In the genomic region with DNA sequence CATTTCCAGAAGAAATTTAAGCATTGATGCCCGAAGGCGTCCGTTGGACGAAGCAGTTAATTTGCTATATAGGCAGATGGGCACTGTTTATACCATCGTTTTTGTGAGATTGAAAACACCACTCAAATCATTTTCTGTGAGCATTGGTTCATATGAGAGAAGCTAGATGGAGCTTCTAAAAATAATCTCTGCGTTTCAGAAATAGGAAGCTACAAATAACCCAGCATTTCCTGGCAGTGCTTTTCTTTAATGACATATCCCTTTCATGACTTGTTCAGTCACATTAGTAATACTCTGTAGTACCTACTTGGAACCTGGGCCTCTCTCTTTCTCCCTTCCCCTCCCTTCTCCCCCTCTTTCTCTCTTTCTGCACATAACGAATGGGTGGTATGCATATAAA, we compare ENCODE assay signal across 8 mouse cellular contexts. TPM values are rescaled to one million over a fixed set of nuclear protein-coding genes. Genes with fewer than 3 reads are reported as not detected.
DNase-seq lines count a peak whose midpoint lies in the region; ATAC-seq and TF ChIP-seq lines count a peak whose summit lies in the region.

No protein-coding gene starts in this region.

- H3K9ac ChIP-seq in heart, embryonic 13.5 days: peak overlapping the region; percentile 96
- H3K9ac ChIP-seq in ES-Bruce4 (ENCODE audit: low read depth, poor library complexity, severe bottlenecking): peak overlapping the region; percentile 58
- H3K9ac ChIP-seq in forebrain, embryonic 15.5 days (replicated peaks): peak overlapping the region; percentile 90
- peak overlapping the region; percentile 90 for H3K9ac ChIP-seq in liver, embryonic 16.5 days (ENCODE audit: low read depth, low read length)

- intact Hi-C loops in heart, postnatal 25 days (cut with DNase I): loop anchor here (2.0 kb wide), 1 partner anchor 36 kb away; a partner anchor contains a TSS

- peaks cover 18% of the 10 kb centered on the region for H3K36me3 ChIP-seq in heart, embryonic 13.5 days
- H3K36me3 ChIP-seq in ES-Bruce4 (ENCODE audit: control insufficient read depth, insufficient read depth, low read length, poor library complexity, severe bottlenecking): no peaks in the 10 kb centered on the region
- H3K36me3 ChIP-seq in forebrain, embryonic 15.5 days: peaks cover 11% of the 10 kb centered on the region
- no peaks in the 10 kb centered on the region for H3K36me3 ChIP-seq in liver, embryonic 16.5 days (ENCODE audit: control insufficient read depth, insufficient read depth)

- H3K4me1 ChIP-seq in heart, embryonic 13.5 days: peaks cover 10% of the 10 kb centered on the region
- H3K4me1 ChIP-seq in ES-Bruce4 (ENCODE audit: control insufficient read depth, insufficient read depth, low read length): no peaks in the 10 kb centered on the region
- H3K4me1 ChIP-seq in forebrain, embryonic 15.5 days: peaks cover 25% of the 10 kb centered on the region
- H3K4me1 ChIP-seq in liver, embryonic 16.5 days (ENCODE audit: control insufficient read depth, low read depth, low read length): peaks cover 2% of the 10 kb centered on the region

- TF ChIP-seq CTCF in ES-Bruce4 (IDR thresholded peaks at IDR 0.05; ENCODE audit: low read depth, low read length): no peak

- peak overlapping the region; percentile 84 for H3K4me2 ChIP-seq in heart, embryonic 13.5 days
- peak overlapping the region; percentile 77 for H3K4me2 ChIP-seq in forebrain, embryonic 15.5 days (replicated peaks)
- H3K4me2 ChIP-seq in liver, embryonic 16.5 days (ENCODE audit: low read depth, low read length): peak overlapping the region; percentile 83

- peaks cover 18% of the 10 kb centered on the region for H3K27me3 ChIP-seq in heart, embryonic 13.5 days (replicated peaks)
- no peaks in the 10 kb centered on the region for H3K27me3 ChIP-seq in ES-Bruce4 (ENCODE audit: control insufficient read depth, insufficient read depth, low read length, poor library complexity, severe bottlenecking)
- H3K27me3 ChIP-seq in forebrain, embryonic 15.5 days: peaks cover 13% of the 10 kb centered on the region
- peaks cover 6% of the 10 kb centered on the region for H3K27me3 ChIP-seq in liver, embryonic 16.5 days (ENCODE audit: control insufficient read depth, insufficient read depth, low read depth, low read length)

- ATAC-seq in heart, embryonic 13.5 days (ENCODE audit: extremely low read depth, insufficient number of reproducible peaks, low FRiP score, low TSS enrichment): no peak
- no peak for ATAC-seq in forebrain, embryonic 15.5 days (replicated peaks)
- no peak for ATAC-seq in liver, embryonic 16.5 days (ENCODE audit: low read depth)

- no peak for DNase-seq in heart, postnatal 25 days (ENCODE audit: low spot score)
- DNase-seq in gastrocnemius, adult 8-10 months (ENCODE audit: low spot score in 2 of 2): no peak
- no peak for DNase-seq in cerebellum, postnatal 25 days
- DNase-seq in natural killer cell, adult 2 months (ENCODE audit: low spot score in 2 of 2): no peak

- H3K9me3 ChIP-seq in heart, embryonic 13.5 days: no peaks in the 10 kb centered on the region
- H3K9me3 ChIP-seq in ES-Bruce4 (replicated peaks; ENCODE audit: control insufficient read depth, insufficient read depth, low read length, poor library complexity, severe bottlenecking): no peaks in the 10 kb centered on the region
- no peaks in the 10 kb centered on the region for H3K9me3 ChIP-seq in forebrain, embryonic 15.5 days
- H3K9me3 ChIP-seq in liver, embryonic 16.5 days (replicated peaks; ENCODE audit: control insufficient read depth, low read length): no peaks in the 10 kb centered on the region

- peak overlapping the region; percentile 93 for H3K4me3 ChIP-seq in heart, embryonic 13.5 days
- peak overlapping the region; percentile 98 for H3K4me3 ChIP-seq in ES-Bruce4 (ENCODE audit: low read depth, low read length)
- H3K4me3 ChIP-seq in forebrain, embryonic 15.5 days: peak overlapping the region; percentile 82
- peak overlapping the region; percentile 89 for H3K4me3 ChIP-seq in liver, embryonic 16.5 days (ENCODE audit: low read depth, low read length)

- TF ChIP-seq EP300 in ES-Bruce4 (IDR thresholded peaks at IDR 0.05; ENCODE audit: insufficient read depth, low read depth, low read length): no peak

- no peak for TF ChIP-seq POLR2A in ES-Bruce4 (IDR thresholded peaks at IDR 0.05; ENCODE audit: insufficient read depth, low read length)

- peak overlapping the region; percentile 95; the same call in 1 of the 2 replicates for H3K27ac ChIP-seq in heart, embryonic 13.5 days (replicated peaks)
- no peak overlapping the region for H3K27ac ChIP-seq in ES-Bruce4 (ENCODE audit: insufficient read depth, low read length)
- peak overlapping the region; percentile 94 for H3K27ac ChIP-seq in forebrain, embryonic 15.5 days (replicated peaks)
- no peak overlapping the region for H3K27ac ChIP-seq in liver, embryonic 16.5 days (ENCODE audit: low read length)

- WGBS in heart, embryonic 13.5 days: 30% methylated on average over 7 of the region's 7 CpGs
- 34% methylated on average over 7 of the region's 7 CpGs for WGBS in forebrain, embryonic 15.5 days
- 25% methylated on average over 7 of the region's 7 CpGs for WGBS in liver, embryonic 16.5 days (ENCODE audit: insufficient replicate concordance)

RNA-seq across cellular contexts. Expression of a gene that starts 0.7 kb away (rescaled TPM):
- 32.2 and 35.8 TPM in 2 replicates for polyA plus RNA-seq in heart, embryonic 13.5 days (2015; fragmentation: Nextera tagmentation; extraction: Ambion mirVana)
- total RNA-seq in heart, postnatal 25 days (2021): 10 to 100 TPM; 20.6 to 23.0 TPM
- polyA plus RNA-seq in ES-Bruce4 (2011; ENCODE audit: insufficient read depth, insufficient read length, low read depth, missing spikeins): 34.8 and 37.5 TPM in 2 replicates
- polyA plus RNA-seq in forebrain, embryonic 15.5 days (2015; fragmentation: Nextera tagmentation; extraction: Ambion mirVana): 89.0 and 89.4 TPM in 2 replicates
- polyA plus RNA-seq in liver, embryonic 16.5 days (2015; fragmentation: Nextera tagmentation; extraction: Ambion mirVana): 15.5 and 16.5 TPM in 2 replicates
- total RNA-seq in gastrocnemius, adult 8-10 months (2022): 10 to 100 TPM; 18.5 to 21.2 (median 19.0) TPM

RNA-seq across cellular contexts. Expression of a gene that starts 26.0 kb away (rescaled TPM):
- polyA plus RNA-seq in heart, embryonic 13.5 days (2015; fragmentation: Nextera tagmentation; extraction: Ambion mirVana): 4.9 and 5.5 TPM in 2 replicates
- total RNA-seq in heart, postnatal 25 days (2021): 10 to 100 TPM; 24.9 to 25.6 TPM
- polyA plus RNA-seq in ES-Bruce4 (2011; ENCODE audit: insufficient read depth, insufficient read length, low read depth, missing spikeins): 0.97 and 2.6 TPM in 2 replicates
- polyA plus RNA-seq in forebrain, embryonic 15.5 days (2015; fragmentation: Nextera tagmentation; extraction: Ambion mirVana): 1.7 and 2.2 TPM in 2 replicates
- polyA plus RNA-seq in liver, embryonic 16.5 days (2015; fragmentation: Nextera tagmentation; extraction: Ambion mirVana): 9.1 and 9.3 TPM in 2 replicates
- 10 to 100 TPM; 38.0 to 46.5 (median 43.7) TPM for total RNA-seq in gastrocnemius, adult 8-10 months (2022)

RNA-seq across cellular contexts. Expression of a gene that starts 36.6 kb away (rescaled TPM):
- 4.8 and 5.2 TPM in 2 replicates for polyA plus RNA-seq in heart, embryonic 13.5 days (2015; fragmentation: Nextera tagmentation; extraction: Ambion mirVana)
- 1 to 10 TPM; 8.2 to 8.9 TPM for total RNA-seq in heart, postnatal 25 days (2021)
- polyA plus RNA-seq in ES-Bruce4 (2011; ENCODE audit: insufficient read depth, insufficient read length, low read depth, missing spikeins): 8.2 and 9.6 TPM in 2 replicates
- 6.9 and 7.9 TPM in 2 replicates for polyA plus RNA-seq in forebrain, embryonic 15.5 days (2015; fragmentation: Nextera tagmentation; extraction: Ambion mirVana)
- polyA plus RNA-seq in liver, embryonic 16.5 days (2015; fragmentation: Nextera tagmentation; extraction: Ambion mirVana): 0.98 and 1.0 TPM in 2 replicates
- total RNA-seq in gastrocnemius, adult 8-10 months (2022): 10 to 100 TPM; 13.6 to 18.7 (median 15.7) TPM

Comparison
In these comparisons a context has a peak if more than half of its experiments do, and no peak if none do; other contexts are left out.
1. H3K27ac ChIP-seq: peak in heart, embryonic 13.5 days (single experiment) and forebrain, embryonic 15.5 days (single experiment); none in ES-Bruce4 (single experiment) and liver, embryonic 16.5 days (single experiment).
2. Peak in every context shown above with its lines, with median percentiles within 50 percentile points of each other: H3K4me2 ChIP-seq, H3K4me3 ChIP-seq and H3K9ac ChIP-seq.